Mouse (Mus musculus) CH12.LX (cell line): Measurements from ENCODE around the gene Myh9. TPM values are rescaled to one million over a fixed set of nuclear protein-coding genes. Genes with fewer than 3 reads are reported as not detected.
A peak's percentile ranks its signal among the peaks of the same experiment; 100 is the strongest.

Source experiments
- DNase-seq: peaks from one replicate; pipeline ENCODE4 v3.0.0-alpha.2; 2013; ENCODE audit errors: extremely low read depth
- H3K27ac ChIP-seq: 2 replicates; pipeline ENCODE4 v1.5.1; 2012; ENCODE audit warnings: low read depth, mild to moderate bottlenecking, control low read depth, moderate library complexity; ENCODE audit not compliant: insufficient read depth
- H3K27me3 ChIP-seq: replicated peaks from 2 replicates; pipeline ENCODE3; 2012; ENCODE audit warnings: inconsistent platforms
- H3K36me3 ChIP-seq, 2 experiments: replicated peaks in 1 of 2; 2 replicates each; pipeline versions ENCODE3 to v1.6.1; 2012; ENCODE audit warnings: inconsistent platforms in 1 of 2, low read length in 1 of 2, mild to moderate bottlenecking in 1 of 2, mixed read lengths in 1 of 2, moderate library complexity in 1 of 2; ENCODE audit not compliant: control insufficient read depth in 1 of 2, insufficient read depth in 1 of 2
- H3K4me1 ChIP-seq, 2 experiments: 2 replicates each; pipeline ENCODE4 v1.6.1; 2012; ENCODE audit warnings: inconsistent platforms in 1 of 2, moderate library complexity in 1 of 2; ENCODE audit not compliant: insufficient read depth in 2 of 2, control insufficient read depth in 1 of 2
- H3K4me2 ChIP-seq: 2 replicates; pipeline ENCODE4 v1.6.1; 2012; ENCODE audit warnings: low read depth, mild to moderate bottlenecking, control low read depth; ENCODE audit not compliant: poor library complexity, insufficient read depth, severe bottlenecking
- H3K4me3 ChIP-seq, 3 experiments: fragments of 150-350 bp in 1 of 3; sonication (generic) in 1 of 3; replicated peaks in 1 of 3; 2 replicates each; pipeline versions ENCODE3 to v1.5.1; 2011 to 2012; ENCODE audit warnings: low read depth in 2 of 3, low read length in 2 of 3, mild to moderate bottlenecking in 2 of 3, moderate library complexity in 2 of 3, control low read depth in 1 of 3, improper control_type of control experiment in 1 of 3, inconsistent platforms in 1 of 3, mixed read lengths in 1 of 3; ENCODE audit not compliant: poor library complexity in 1 of 3
- H3K79me2 ChIP-seq: replicated peaks from 2 replicates; pipeline ENCODE4 v1.6.1; 2012; ENCODE audit warnings: mild to moderate bottlenecking, moderate library complexity; ENCODE audit not compliant: control insufficient read depth, poor library complexity, insufficient read depth, severe bottlenecking; ENCODE audit errors: extremely low read depth
- H3K9ac ChIP-seq: 2 replicates; pipeline ENCODE4 v1.6.1; 2012; ENCODE audit warnings: low read depth, mild to moderate bottlenecking, control low read depth, moderate library complexity; ENCODE audit not compliant: insufficient read depth
- H3K9me3 ChIP-seq: replicated peaks from 2 replicates; pipeline ENCODE3; 2012; ENCODE audit warnings: low read length, inconsistent platforms, mixed read lengths
- CHD1 ChIP-seq: IDR thresholded peaks from 2 replicates; pipeline ENCODE4 v1.6.1; 2012; ENCODE audit warnings: low read depth, low read length, improper control_type of control experiment, inconsistent platforms
- E2F4 ChIP-seq: IDR thresholded peaks from 2 replicates; pipeline ENCODE4 v1.6.1; 2011; ENCODE audit warnings: low read depth, low read length, improper control_type of control experiment; ENCODE audit not compliant: insufficient replicate concordance
- ELF1 ChIP-seq: IDR thresholded peaks from 2 replicates; pipeline ENCODE4 v1.6.1; 2014; ENCODE audit warnings: low read depth, mild to moderate bottlenecking, inconsistent platforms, low read length, improper control_type of control experiment
- EP300 ChIP-seq: IDR thresholded peaks from 2 replicates; pipeline ENCODE4 v1.6.1; 2011; ENCODE audit warnings: low read length, improper control_type of control experiment
- ETS1 ChIP-seq: conservative IDR thresholded peaks from 2 replicates; pipeline ENCODE4 v1.6.1; 2012; ENCODE audit warnings: low read depth, mild to moderate bottlenecking, inconsistent platforms, low read length, improper control_type of control experiment, moderate library complexity
- GABPA ChIP-seq: IDR thresholded peaks from 2 replicates; pipeline ENCODE4 v1.6.1; 2012; ENCODE audit warnings: low read depth, low read length, improper control_type of control experiment, inconsistent platforms; ENCODE audit not compliant: insufficient replicate concordance
- HCFC1 ChIP-seq: IDR thresholded peaks from 2 replicates; pipeline ENCODE4 v1.6.1; 2012; ENCODE audit warnings: low read depth, mild to moderate bottlenecking, inconsistent platforms, low read length, improper control_type of control experiment
- IRF4 ChIP-seq: IDR thresholded peaks from 2 replicates; pipeline ENCODE4 v1.6.1; 2014; ENCODE audit warnings: low read depth, mild to moderate bottlenecking, inconsistent platforms, low read length, improper control_type of control experiment
- JUN ChIP-seq: IDR thresholded peaks from 2 replicates; pipeline ENCODE4 v1.6.1; 2011; ENCODE audit warnings: low read depth, mild to moderate bottlenecking, low read length, improper control_type of control experiment, moderate library complexity; ENCODE audit not compliant: insufficient read depth
- KAT2A ChIP-seq: IDR thresholded peaks from 2 replicates; pipeline ENCODE4 v1.6.1; 2012; ENCODE audit warnings: low read length, improper control_type of control experiment, inconsistent platforms; ENCODE audit not compliant: insufficient replicate concordance
- MAZ ChIP-seq: IDR thresholded peaks from 2 replicates; pipeline ENCODE4 v1.6.1; 2012; ENCODE audit warnings: low read depth, mild to moderate bottlenecking, inconsistent platforms, low read length, improper control_type of control experiment, moderate library complexity
- MEF2A ChIP-seq: IDR thresholded peaks from 2 replicates; pipeline ENCODE4 v1.6.1; 2014; ENCODE audit warnings: low read depth, mild to moderate bottlenecking, inconsistent platforms, low read length, improper control_type of control experiment, borderline replicate concordance
- MYC ChIP-seq: IDR thresholded peaks from 2 replicates; pipeline ENCODE4 v1.6.1; 2011; ENCODE audit warnings: low read depth, mild to moderate bottlenecking, improper control_type of control experiment, low read length
- NELFE ChIP-seq: IDR thresholded peaks from 2 replicates; pipeline ENCODE4 v1.6.1; 2011; ENCODE audit warnings: low read depth, low read length, improper control_type of control experiment
- PAX5 ChIP-seq: IDR thresholded peaks from 2 replicates; pipeline ENCODE4 v1.6.1; 2012; ENCODE audit warnings: low read length, inconsistent platforms, mixed read lengths
- POLR2A ChIP-seq: IDR thresholded peaks from 2 replicates; pipeline ENCODE4 v1.6.1; 2011; ENCODE audit warnings: low read depth, mild to moderate bottlenecking, improper control_type of control experiment, low read length
- RCOR1 ChIP-seq: conservative IDR thresholded peaks from 2 replicates; pipeline ENCODE4 v1.6.1; 2012; ENCODE audit warnings: low read depth, mild to moderate bottlenecking, inconsistent platforms, low read length, improper control_type of control experiment
- SIN3A ChIP-seq: IDR thresholded peaks from 2 replicates; pipeline ENCODE4 v1.6.1; 2012; ENCODE audit warnings: low read length, improper control_type of control experiment, inconsistent platforms
- SMC3 ChIP-seq: IDR thresholded peaks from 2 replicates; pipeline ENCODE4 v1.6.1; 2011; ENCODE audit warnings: low read depth, low read length, improper control_type of control experiment
- TBP ChIP-seq: conservative IDR thresholded peaks from 2 replicates; pipeline ENCODE4 v1.6.1; 2011; ENCODE audit warnings: low read depth, low read length, improper control_type of control experiment
- TCF12 ChIP-seq: IDR thresholded peaks from 2 replicates; pipeline ENCODE4 v1.6.1; 2014; ENCODE audit warnings: low read depth, mild to moderate bottlenecking, inconsistent platforms, low read length, improper control_type of control experiment
- UBTF ChIP-seq: IDR thresholded peaks from 2 replicates; pipeline ENCODE4 v1.6.1; 2012; ENCODE audit warnings: low read depth, mild to moderate bottlenecking, inconsistent platforms, low read length, improper control_type of control experiment, moderate library complexity
- ZC3H11A ChIP-seq: IDR thresholded peaks from 2 replicates; pipeline ENCODE4 v1.6.1; 2012; ENCODE audit warnings: low read depth, mild to moderate bottlenecking, inconsistent platforms, low read length, improper control_type of control experiment
- ZMIZ1 ChIP-seq: IDR thresholded peaks from 2 replicates; pipeline ENCODE4 v1.6.1; 2012; ENCODE audit warnings: low read depth, mild to moderate bottlenecking, inconsistent platforms, low read length, improper control_type of control experiment
- ZNF384 ChIP-seq: IDR thresholded peaks from 2 replicates; pipeline ENCODE4 v1.6.1; 2012; ENCODE audit warnings: low read depth, low read length, improper control_type of control experiment, inconsistent platforms
- dilution Hi-C: fragments of 300-500 bp; cut with MboI; formaldehyde crosslinking; loops from 2 replicates; pipeline ENCODE4 v1.14.3; 2020; ENCODE audit warnings: low sequenced_read_pairs; ENCODE audit not compliant: extremely low pct_unique_long_range_greater_than_20kb, extremely low pct_ligation_motif_present
- in situ Hi-C: fragments of 300-500 bp; cut with MboI; formaldehyde crosslinking; loops from 3 replicates; pipeline ENCODE4 v1.14.3; 2019; ENCODE audit warnings: low sequenced_read_pairs, low pct_ligation_motif_present, low pct_unique_long_range_greater_than_20kb, mixed read lengths
- polyA plus RNA-seq: library from polyadenylated mRNA; unstranded; fragments of >175 nt; gene quantifications from 2 replicates; pipeline ENCODE4 v1.2.1, GENCODE M21; 2012; ENCODE audit warnings: low read depth; ENCODE audit not compliant: insufficient read length
- total RNA-seq, 2 experiments: library from RNA; depleted of rRNA; stranded (reverse); fragments of 300-350 nt in 1 of 2; fragments of >200 nt in 1 of 2; gene quantifications; 2 replicates each; pipeline ENCODE4 v1.2.3; 2012 to 2014

Gene Myh9
- total RNA-seq (2012; rRNA removed) (128 and 146 TPM in 2 replicates), total RNA-seq (2014; rRNA removed) (43.8 and 46.4 TPM in 2 replicates), polyA plus RNA-seq (165 and 178 TPM in 2 replicates)

DNA sequence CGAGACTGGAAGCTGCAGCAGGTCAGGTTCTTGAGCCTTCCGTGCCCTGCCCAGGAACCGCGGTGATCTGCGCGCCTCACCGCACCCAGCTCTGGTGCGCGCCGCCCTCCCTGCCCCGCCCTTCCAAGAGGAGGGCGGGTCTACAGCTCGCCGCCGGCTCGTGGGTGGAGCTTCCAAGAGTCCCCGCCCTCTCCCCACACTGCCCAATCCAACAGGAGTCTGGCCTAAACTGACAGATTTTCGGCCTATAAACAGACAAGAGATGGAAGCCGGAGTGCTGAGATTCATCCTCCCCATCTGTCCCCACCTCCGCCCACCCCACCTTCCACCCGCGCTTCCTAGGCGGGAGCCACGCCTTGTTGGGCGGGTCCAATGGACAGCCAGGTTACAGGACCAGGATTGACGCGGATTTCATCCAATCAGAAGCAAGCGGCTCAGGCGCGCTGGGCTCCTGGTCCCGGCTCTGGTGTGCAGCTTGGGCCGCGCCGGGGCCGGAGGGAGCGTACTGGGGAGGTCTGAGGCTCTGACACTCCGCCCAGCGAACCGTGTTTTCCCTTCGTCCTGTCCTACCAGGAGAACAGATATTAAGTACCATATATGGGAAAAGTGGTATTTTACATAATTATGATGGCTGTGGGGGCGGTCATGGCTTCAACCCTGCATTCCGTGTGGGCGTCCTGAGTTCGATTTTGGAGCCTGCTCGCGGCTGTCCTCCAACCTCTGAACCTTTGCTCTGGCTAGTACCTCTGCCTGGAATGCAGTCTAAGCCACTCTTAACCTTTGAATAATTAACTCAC is at the start of gene Myh9:
Gene Myh9 (minus strand): TSS at position 129 of the 797 bp plus-strand sequence.
- Histone ChIP-seq H3K4me2 (peak within 1 kb of the TSS; percentile 93), H3K4me3 (peak within 1 kb of the TSS; percentile 95 to 98 (median 98)), H3K4me1 (peaks cover 13 to 53% of the 10 kb centered on the region in 2 experiments), H3K79me2 (peaks cover 45% of the 10 kb centered on the region), H3K9me3 (no peaks in the 10 kb centered on the region), H3K27ac (peak within 1 kb of the TSS; percentile 82), H3K9ac (peak within 1 kb of the TSS; percentile 98), H3K36me3 (no peaks in the 10 kb centered on the region), H3K27me3 (no peaks in the 10 kb centered on the region)
- TF ChIP-seq ZC3H11A, result no peak
- peak; percentile 24; the same call in 1 of the 2 replicates for TF ChIP-seq SMC3
- peak; percentile 78 for TF ChIP-seq MAZ
- 0 out of 2 replicates have a peak, but pooled peaks have one; percentile 44 for TF ChIP-seq MEF2A
- TF ChIP-seq ZMIZ1, result peak; percentile 53
- no peak for TF ChIP-seq ZNF384
- no peak for TF ChIP-seq CHD1
- peak; percentile 73 for TF ChIP-seq NELFE
- TF ChIP-seq TBP, result peak; percentile 43; the same call in 1 of the 2 replicates
- peak; percentile 69; the same call in 1 of the 2 replicates for TF ChIP-seq SIN3A
- peak; percentile 52; the same call in 1 of the 2 replicates for TF ChIP-seq RCOR1
- TF ChIP-seq PAX5, result no peak
- 0 out of 2 replicates have a peak, but pooled peaks have one; percentile 39 for TF ChIP-seq KAT2A
- peak; percentile 69; the same call in 1 of the 2 replicates for TF ChIP-seq E2F4
- peak; percentile 71 for TF ChIP-seq TCF12
- TF ChIP-seq ELF1, result peak; percentile 79; the same call in 1 of the 2 replicates
- TF ChIP-seq POLR2A, result peak; percentile 79
- no peak for TF ChIP-seq MYC
- TF ChIP-seq HCFC1, result peak; percentile 41
- dilution Hi-C loops (no loop called here), in situ Hi-C loops (loop anchor here (5.0 kb wide), 1 partner anchor 55 kb away; no protein-coding TSS in a partner anchor)
- peak; percentile 100 for DNase-seq

DNA sequence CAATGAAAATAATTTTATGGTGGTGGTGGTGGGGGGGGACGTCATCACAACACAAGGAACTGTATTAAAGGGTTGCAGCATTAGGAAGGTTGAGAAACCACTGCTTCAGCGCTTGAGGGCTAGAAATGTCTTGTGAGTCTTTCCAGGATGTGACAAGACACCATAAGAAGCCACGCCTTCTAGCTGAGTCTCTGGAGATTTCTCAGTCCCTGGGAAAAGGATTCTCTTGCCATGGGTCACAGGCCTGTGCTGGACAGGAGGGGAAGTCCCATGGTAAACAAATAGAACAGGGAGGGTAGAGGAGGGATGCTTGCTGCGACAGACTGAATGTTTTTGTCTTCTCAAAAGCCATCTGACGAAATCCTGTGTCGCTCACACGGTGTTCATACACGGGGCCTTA is 49.8 kb upstream of the Myh9 start:
- Histone ChIP-seq H3K27ac (no peak overlapping the region), H3K4me1 (peaks cover 9 to 28% of the 10 kb centered on the region in 2 experiments; a peak in 3 of 4 replicates), H3K4me3 (no peak overlapping the region), H3K79me2 (no peaks in the 10 kb centered on the region), H3K4me2 (no peak overlapping the region), H3K27me3 (no peaks in the 10 kb centered on the region), H3K9ac (no peak overlapping the region), H3K36me3 (no peaks in the 10 kb centered on the region), H3K9me3 (no peaks in the 10 kb centered on the region)
- dilution Hi-C loops (no loop called here), in situ Hi-C loops (no loop called here)
- DNase-seq, result peak; percentile 49
- no peak for TF ChIP-seq SIN3A
- TF ChIP-seq IRF4, result no peak
- TF ChIP-seq NELFE, result no peak
- no peak for TF ChIP-seq GABPA
- no peak for TF ChIP-seq ELF1
- TF ChIP-seq JUN, result no peak
- no peak for TF ChIP-seq TCF12
- no peak for TF ChIP-seq ZC3H11A
- TF ChIP-seq UBTF, result no peak
- no peak for TF ChIP-seq POLR2A
- no peak; the same call in 1 of the 2 replicates for TF ChIP-seq ETS1
- no peak for TF ChIP-seq EP300
- no peak for TF ChIP-seq KAT2A
- no peak for TF ChIP-seq CHD1
